Mouse (Mus musculus) kidney, postnatal 10 days (tissue): ENCODE results near the gene Olfr613.
"Not testable (repeated sequence)": the region's sequence is repeated elsewhere in the genome, so short reads cannot be mapped to it uniquely, and the experiment has no call there.

Experiments used
- DNase-seq: peaks from one replicate; pipeline ENCODE4 v3.0.0; 2021; ENCODE audit warnings: mixed read lengths

Olfr613 gene

GRCm38 (mm10) chr7:103547774-103548173 is at the start of gene Olfr613:
Gene Olfr613, plus strand, starts transcription at chr7:103548074.
- no peak for DNase-seq

GRCm38 (mm10) chr7:103512022-103512421 is 35.9 kb upstream of the Olfr613 start, which contains the start of gene Olfr610:
Gene Olfr610, minus strand, starts transcription at chr7:103512122.
- DNase-seq, result no peak

GRCm38 (mm10) chr7:103520746-103521145 is 27.1 kb upstream of the Olfr613 start, which contains the start of gene Olfr611:
Gene Olfr611, minus strand, starts transcription at chr7:103520846.
- not testable (repeated sequence) for DNase-seq

GRCm38 (mm10) chr7:103542617-103543016 is 5.3 kb upstream of the Olfr613 start, which contains the start of gene Olfr612:
Gene Olfr612, minus strand, starts transcription at chr7:103542717.
- DNase-seq, result not testable (repeated sequence)

GRCm38 (mm10) chr7:103555779-103556178 is 7.9 kb downstream of the Olfr613 start, which contains the start of gene Olfr615:
Gene Olfr615, plus strand, starts transcription at chr7:103556079.
- no peak for DNase-seq

GRCm38 (mm10) chr7:103569043-103569442 is 21.2 kb downstream of the Olfr613 start, which contains the start of gene Olfr616:
Gene Olfr616, minus strand, starts transcription at chr7:103569143.
- no peak for DNase-seq

- no peak for DNase-seq
Observed at GRCm38 (mm10) chr7:103572761-103573160, 24.9 kb downstream of the Olfr613 start, which contains the start of gene Olfr617. Gene Olfr617, plus strand, starts transcription at chr7:103573061.

GRCm38 (mm10) chr7:103589803-103590202 is 41.9 kb downstream of the Olfr613 start, which contains the start of gene Olfr618:
Gene Olfr618, plus strand, starts transcription at chr7:103590103.
- no peak for DNase-seq

- no peak for DNase-seq
Observed at GRCm38 (mm10) chr7:103600275-103600674, 52.4 kb downstream of the Olfr613 start, which contains the start of gene Olfr619. Gene Olfr619, plus strand, starts transcription at chr7:103600575.
